In genomic region chr14:66475026-66475425, GRCm38 (mm10) we compare ENCODE assay signal across 15 mouse cellular contexts.
DNase-seq lines count a peak whose midpoint lies in the region; ATAC-seq and TF ChIP-seq lines count a peak whose summit lies in the region.
"Had no signal": no experiment of that assay in that cellular context is flagged by ENCODE, and none has a peak within 500 bp of the region (broad histone marks: within the 10 kb centered on the region; RNA-seq: fewer than 3 reads in every experiment).

No protein-coding gene starts in this region.

- no peak overlapping the region for H3K4me3 ChIP-seq in kidney, postnatal 0 days (replicated peaks; ENCODE audit: low read depth, low read length)
- H3K4me3 ChIP-seq in kidney, embryonic 14.5 days (ENCODE audit: low read length), result no peak overlapping the region
- no peak overlapping the region for H3K4me3 ChIP-seq in MEL (ENCODE audit: control insufficient read depth in 1 of 2, insufficient read depth in 1 of 2, low read depth in 2 of 2, low read length in 2 of 2)
- H3K4me3 ChIP-seq in forebrain, embryonic 14.5 days (ENCODE audit: low read depth, low read length), result no peak overlapping the region
- H3K4me3 ChIP-seq: embryonic facial prominence, embryonic 12.5 days; forebrain, embryonic 13.5 days; midbrain, embryonic 10.5 days; neural tube, embryonic 13.5 days had no signal

- no peaks in the 10 kb centered on the region for H3K4me1 ChIP-seq in kidney, postnatal 0 days (replicated peaks; ENCODE audit: insufficient read depth, low read length)
- no peaks in the 10 kb centered on the region for H3K4me1 ChIP-seq in kidney, embryonic 14.5 days (ENCODE audit: control insufficient read depth, insufficient read depth, low read length)
- H3K4me1 ChIP-seq in MEL (ENCODE audit: control insufficient read depth in 1 of 2, insufficient read depth in 2 of 2, low read length in 2 of 2), result no peaks in the 10 kb centered on the region
- peaks cover 7% of the 10 kb centered on the region; the same call in 1 of the 2 replicates for H3K4me1 ChIP-seq in forebrain, embryonic 14.5 days (ENCODE audit: control insufficient read depth, insufficient read depth, low read length)

- no peaks in the 10 kb centered on the region for H3K36me3 ChIP-seq in kidney, postnatal 0 days (ENCODE audit: insufficient read depth, low read length)
- H3K36me3 ChIP-seq in kidney, embryonic 14.5 days (ENCODE audit: control insufficient read depth, insufficient read depth, low read length), result no peaks in the 10 kb centered on the region
- H3K36me3 ChIP-seq in MEL (ENCODE audit: control insufficient read depth in 1 of 2, insufficient read depth in 2 of 2, low read length in 2 of 2), result no peaks in the 10 kb centered on the region
- H3K36me3 ChIP-seq in forebrain, embryonic 14.5 days (ENCODE audit: control insufficient read depth, insufficient read depth, low read length), result no peaks in the 10 kb centered on the region
- H3K36me3 ChIP-seq: embryonic facial prominence, embryonic 12.5 days; midbrain, embryonic 10.5 days; neural tube, embryonic 13.5 days had no signal

- TF ChIP-seq RAD21 in MEL (IDR thresholded peaks at IDR 0.05; ENCODE audit: low read depth, low read length), result peak; percentile 66

- 76% methylated on average over 1 of the region's 1 CpGs for WGBS in kidney, postnatal 0 days
- 47% methylated on average over 1 of the region's 1 CpGs for WGBS in kidney, embryonic 14.5 days
- WGBS in forebrain, embryonic 14.5 days, result 83% methylated on average over 1 of the region's 1 CpGs

- ATAC-seq in kidney, postnatal 0 days (replicated peaks; ENCODE audit: low FRiP score, low read depth), result no peak
- ATAC-seq in kidney, embryonic 14.5 days (ENCODE audit: low FRiP score, low TSS enrichment), result no peak
- no peak for ATAC-seq in forebrain, embryonic 14.5 days
- ATAC-seq: forebrain, embryonic 13.5 days had no signal

- no peaks in the 10 kb centered on the region for H3K79me2 ChIP-seq in MEL (ENCODE audit: control insufficient read depth, insufficient read depth, low read length, poor library complexity)

- H3K4me2 ChIP-seq in kidney, postnatal 0 days (ENCODE audit: low read length), result no peak overlapping the region
- no peak overlapping the region for H3K4me2 ChIP-seq in kidney, embryonic 14.5 days (replicated peaks; ENCODE audit: low read depth, low read length)
- H3K4me2 ChIP-seq in forebrain, embryonic 14.5 days (ENCODE audit: low read length), result no peak overlapping the region
- H3K4me2 ChIP-seq: embryonic facial prominence, embryonic 12.5 days; forebrain, embryonic 13.5 days; liver, embryonic 11.5 days; neural tube, embryonic 13.5 days had no signal

- DNase-seq in kidney, postnatal 0 days (ENCODE audit: low spot score), result peak; percentile 22
- DNase-seq in A20 (ENCODE audit: low read depth, low spot score) (peak; percentile 41), MEL (ENCODE audit: low read depth, low spot score) (peak; percentile 66), MN1 (ENCODE audit: low spot score) (no peak)
- DNase-seq in c-Kit-positive CD71-positive TER-119-negative erythroid progenitor cells, embryonic 14.5 days (ENCODE audit: low read depth), result peak; percentile 7
- no peak for DNase-seq in forebrain, embryonic 14.5 days (ENCODE audit: low spot score)
- no peak for DNase-seq in spleen, adult 12 weeks (ENCODE audit: low spot score)
- DNase-seq: cerebellum, adult 11 months; thymus, adult 2 months had no signal

- H3K9ac ChIP-seq in kidney, postnatal 0 days (ENCODE audit: low read depth, low read length), result no peak overlapping the region
- H3K9ac ChIP-seq in kidney, embryonic 14.5 days (ENCODE audit: low read depth, low read length), result no peak overlapping the region
- H3K9ac ChIP-seq in MEL (ENCODE audit: control insufficient read depth, low read depth, low read length, poor library complexity, severe bottlenecking), result no peak overlapping the region
- no peak overlapping the region for H3K9ac ChIP-seq in forebrain, embryonic 14.5 days (ENCODE audit: low read length)
- H3K9ac ChIP-seq: embryonic facial prominence, embryonic 12.5 days; forebrain, embryonic 13.5 days; neural tube, embryonic 13.5 days had no signal

- no peak for TF ChIP-seq POLR2A in MEL (IDR thresholded peaks at IDR 0.05; ENCODE audit: control insufficient read depth in 1 of 2, insufficient read depth in 1 of 2, low read depth in 1 of 2, low read length in 2 of 2, poor library complexity in 1 of 2)

- no peak for TF ChIP-seq EP300 in MEL (IDR thresholded peaks at IDR 0.05; ENCODE audit: low read depth in 1 of 2, low read length in 2 of 2)

- TF ChIP-seq CTCF in kidney, postnatal 0 days (IDR thresholded peaks at IDR 0.05; ENCODE audit: low read depth), result peak; percentile 30; the same call in 1 of the 2 replicates
- TF ChIP-seq CTCF in MEL (IDR thresholded peaks at IDR 0.05 in 2 of 3, conservative IDR thresholded peaks at IDR 0.05 in 1 of 3; ENCODE audit: control insufficient read depth in 1 of 3, insufficient read depth in 1 of 3, low read depth in 2 of 3, low read length in 3 of 3, poor library complexity in 1 of 3, severe bottlenecking in 1 of 3), result peak; percentile 25 to 61 (median 43); a peak in 5 of 6 replicates

- H3K27me3 ChIP-seq in kidney, postnatal 0 days (ENCODE audit: insufficient read depth, low read length), result no peaks in the 10 kb centered on the region
- no peaks in the 10 kb centered on the region for H3K27me3 ChIP-seq in kidney, embryonic 14.5 days (ENCODE audit: control insufficient read depth, insufficient read depth, low read length)
- peaks cover 0 to 2% of the 10 kb centered on the region in 2 experiments; a peak in 1 of 4 replicates for H3K27me3 ChIP-seq in MEL (ENCODE audit: control insufficient read depth in 1 of 2, insufficient read depth in 2 of 2, low read length in 2 of 2)
- H3K27me3 ChIP-seq in forebrain, embryonic 14.5 days (replicated peaks; ENCODE audit: control insufficient read depth, insufficient read depth, low read length), result no peaks in the 10 kb centered on the region
- H3K27me3 ChIP-seq: embryonic facial prominence, embryonic 12.5 days; forebrain, embryonic 13.5 days; neural tube, embryonic 13.5 days had no signal

- H3K9me3 ChIP-seq in kidney, postnatal 0 days (replicated peaks; ENCODE audit: low read length), result no peaks in the 10 kb centered on the region
- H3K9me3 ChIP-seq in kidney, embryonic 14.5 days (ENCODE audit: control insufficient read depth, low read length), result no peaks in the 10 kb centered on the region
- no peaks in the 10 kb centered on the region for H3K9me3 ChIP-seq in MEL (replicated peaks; ENCODE audit: insufficient read depth, low read length)
- no peaks in the 10 kb centered on the region for H3K9me3 ChIP-seq in forebrain, embryonic 14.5 days (replicated peaks; ENCODE audit: control insufficient read depth, low read length)
- H3K9me3 ChIP-seq: embryonic facial prominence, embryonic 12.5 days; forebrain, embryonic 13.5 days; midbrain, embryonic 10.5 days had no signal

- no peak overlapping the region for H3K27ac ChIP-seq in kidney, postnatal 0 days
- H3K27ac ChIP-seq in kidney, embryonic 14.5 days (ENCODE audit: low read depth, low read length), result no peak overlapping the region
- H3K27ac ChIP-seq in MEL (ENCODE audit: control insufficient read depth, low read depth, low read length), result no peak overlapping the region
- H3K27ac ChIP-seq in forebrain, embryonic 14.5 days (ENCODE audit: low read depth, low read length), result no peak overlapping the region
- H3K27ac ChIP-seq: embryonic facial prominence, embryonic 12.5 days; forebrain, embryonic 13.5 days; neural tube, embryonic 13.5 days had no signal

TF ChIP-seq in MEL, 35 proteins besides CTCF, POLR2A, EP300 and RAD21:
- TF ChIP-seq ZMIZ1 (IDR thresholded peaks at IDR 0.05; ENCODE audit: low read depth, low read length), result no peak
- TF ChIP-seq NRF1 (IDR thresholded peaks at IDR 0.05; ENCODE audit: insufficient read depth, low read depth, low read length, poor library complexity, severe bottlenecking), result no peak
- no peak for TF ChIP-seq ZKSCAN1 (IDR thresholded peaks at IDR 0.05; ENCODE audit: low read depth, low read length)
- no peak for TF ChIP-seq RCOR1 (IDR thresholded peaks at IDR 0.05; ENCODE audit: low read depth, low read length)
- no peak for TF ChIP-seq KAT2A (conservative IDR thresholded peaks at IDR 0.05; ENCODE audit: low read depth, low read length)
- TF ChIP-seq SMC3 (IDR thresholded peaks at IDR 0.05; ENCODE audit: low read depth, low read length), result peak; percentile 74
- TF ChIP-seq ZC3H11A (IDR thresholded peaks at IDR 0.05; ENCODE audit: low read depth, low read length), result peak; percentile 52
- no peak for TF ChIP-seq SIN3A (IDR thresholded peaks at IDR 0.05; ENCODE audit: low read length)
- TF ChIP-seq ETS1 (IDR thresholded peaks at IDR 0.05; ENCODE audit: low read depth, low read length), result no peak
- no peak for TF ChIP-seq POLR2AphosphoS2 (IDR thresholded peaks at IDR 0.05; ENCODE audit: low read length)
- peak; percentile 69 for TF ChIP-seq ZNF384 (IDR thresholded peaks at IDR 0.05; ENCODE audit: low read depth, low read length)
- TF ChIP-seq BHLHE40 (IDR thresholded peaks at IDR 0.05; ENCODE audit: borderline replicate concordance, low read depth, low read length), result no peak

Comparison
In these comparisons a context has a peak if more than half of its experiments do, and no peak if none do; other contexts are left out.
1. DNase-seq: peak in kidney, postnatal 0 days (single experiment), A20 (single experiment), MEL (single experiment) and c-Kit-positive CD71-positive TER-119-negative erythroid progenitor cells, embryonic 14.5 days (single experiment); none in MN1 (single experiment), forebrain, embryonic 14.5 days (single experiment) and spleen, adult 12 weeks (single experiment).